Mouse (Mus musculus) MEL (cell line): ENCODE measurements at regions not wholly inside any gene's neighbourhood (a gene's known extent, or its start where the extent isn't known, plus 50 kb on each side); places are given as distances from the start of the nearest gene placed in this dataset.

ENCODE experiments used
- DNase-seq: peaks from one replicate; pipeline ENCODE4 v3.0.0; 2011; ENCODE audit warnings: low read depth, low spot score
- H3K27ac ChIP-seq: 2 replicates; pipeline ENCODE4 v1.5.1; 2012; ENCODE audit warnings: low read depth, mild to moderate bottlenecking, control low read depth, low read length, moderate library complexity; ENCODE audit not compliant: control insufficient read depth
- H3K27me3 ChIP-seq, 2 experiments: fragments of 150-350 bp in 1 of 2; sonication (generic) in 1 of 2; 2 replicates each; pipeline ENCODE4 v1.6.1; 2012; ENCODE audit warnings: low read length in 2 of 2, mild to moderate bottlenecking in 2 of 2, improper control_type of control experiment in 1 of 2, moderate library complexity in 1 of 2; ENCODE audit not compliant: insufficient read depth in 2 of 2, control insufficient read depth in 1 of 2
- H3K36me3 ChIP-seq, 2 experiments: 2 replicates each; pipeline ENCODE4 v1.6.1; 2012 to 2014; ENCODE audit warnings: low read length in 2 of 2, improper control_type of control experiment in 1 of 2, inconsistent platforms in 1 of 2, mild to moderate bottlenecking in 1 of 2; ENCODE audit not compliant: insufficient read depth in 2 of 2, control insufficient read depth in 1 of 2
- H3K4me1 ChIP-seq, 2 experiments: fragments of 150-350 bp in 1 of 2; sonication (generic) in 1 of 2; 2 replicates each; pipeline ENCODE4 v1.6.1; 2012; ENCODE audit warnings: low read length in 2 of 2, improper control_type of control experiment in 1 of 2, mild to moderate bottlenecking in 1 of 2; ENCODE audit not compliant: insufficient read depth in 2 of 2, control insufficient read depth in 1 of 2
- H3K4me3 ChIP-seq, 2 experiments: fragments of 150-350 bp in 1 of 2; sonication (generic) in 1 of 2; 2 replicates each; pipeline ENCODE4 v1.5.1; 2012; ENCODE audit warnings: low read depth in 2 of 2, low read length in 2 of 2, mild to moderate bottlenecking in 2 of 2, moderate library complexity in 2 of 2, control low read depth in 1 of 2, improper control_type of control experiment in 1 of 2; ENCODE audit not compliant: control insufficient read depth in 1 of 2, insufficient read depth in 1 of 2
- H3K79me2 ChIP-seq: 2 replicates; pipeline ENCODE4 v1.6.1; 2012; ENCODE audit warnings: mild to moderate bottlenecking, low read length, moderate library complexity; ENCODE audit not compliant: control insufficient read depth, poor library complexity, insufficient read depth
- H3K9ac ChIP-seq: 2 replicates; pipeline ENCODE4 v1.6.1; 2012; ENCODE audit warnings: low read depth, mild to moderate bottlenecking, control low read depth, low read length, moderate library complexity; ENCODE audit not compliant: control insufficient read depth, poor library complexity, severe bottlenecking
- H3K9me3 ChIP-seq: fragments of 150-350 bp; sonication (generic); replicated peaks from 2 replicates; pipeline ENCODE4 v1.6.1; 2012; ENCODE audit warnings: mild to moderate bottlenecking, low read length, improper control_type of control experiment, moderate library complexity; ENCODE audit not compliant: insufficient read depth
- CHD1 ChIP-seq: IDR thresholded peaks from 2 replicates; pipeline ENCODE4 v1.6.1; 2012; ENCODE audit warnings: low read depth, mild to moderate bottlenecking, inconsistent platforms, low read length, improper control_type of control experiment
- CTCF ChIP-seq, 3 experiments: IDR thresholded peaks in 2 of 3; conservative IDR thresholded peaks in 1 of 3; 2 replicates each; pipeline ENCODE4 v1.5.1; 2011 to 2012; ENCODE audit warnings: low read length in 3 of 3, low read depth in 2 of 3, mild to moderate bottlenecking in 2 of 3, improper control_type of control experiment in 1 of 3, inconsistent platforms in 1 of 3, mixed read lengths in 1 of 3, moderate library complexity in 1 of 3; ENCODE audit not compliant: control insufficient read depth in 1 of 3, insufficient read depth in 1 of 3, poor library complexity in 1 of 3, severe bottlenecking in 1 of 3
- ELF1 ChIP-seq: IDR thresholded peaks from 2 replicates; pipeline ENCODE4 v1.6.1; 2014; ENCODE audit warnings: low read depth, mild to moderate bottlenecking, inconsistent platforms, low read length, improper control_type of control experiment, moderate library complexity
- EP300 ChIP-seq, 2 experiments: IDR thresholded peaks; 2 replicates each; pipeline ENCODE4 v1.6.1; 2011; ENCODE audit warnings: improper control_type of control experiment in 2 of 2, low read length in 2 of 2, low read depth in 1 of 2, mild to moderate bottlenecking in 1 of 2
- GATA1 ChIP-seq: IDR thresholded peaks from 2 replicates; pipeline ENCODE4 v1.6.1; 2011; ENCODE audit warnings: low read depth, low read length, improper control_type of control experiment
- HCFC1 ChIP-seq: IDR thresholded peaks from 2 replicates; pipeline ENCODE4 v1.6.1; 2012; ENCODE audit warnings: low read depth, mild to moderate bottlenecking, inconsistent platforms, low read length, improper control_type of control experiment, moderate library complexity
- MAFK ChIP-seq: IDR thresholded peaks from 2 replicates; pipeline ENCODE4 v1.6.1; 2011; ENCODE audit warnings: low read depth, mild to moderate bottlenecking, low read length, improper control_type of control experiment, borderline replicate concordance
- MAX ChIP-seq: IDR thresholded peaks from 2 replicates; pipeline ENCODE4 v1.6.1; 2011; ENCODE audit warnings: low read length, improper control_type of control experiment
- MAZ ChIP-seq: IDR thresholded peaks from 2 replicates; pipeline ENCODE4 v1.6.1; 2012; ENCODE audit warnings: low read depth, mild to moderate bottlenecking, inconsistent platforms, low read length, improper control_type of control experiment
- MXI1 ChIP-seq: IDR thresholded peaks from 2 replicates; pipeline ENCODE4 v1.6.1; 2011; ENCODE audit warnings: mild to moderate bottlenecking, low read depth, low read length, improper control_type of control experiment
- MYB ChIP-seq: IDR thresholded peaks from 2 replicates; pipeline ENCODE4 v1.6.1; 2011; ENCODE audit warnings: mild to moderate bottlenecking, low read depth, low read length, improper control_type of control experiment
- NRF1 ChIP-seq: IDR thresholded peaks from 2 replicates; pipeline ENCODE4 v1.6.1; 2014; ENCODE audit warnings: low read depth, mild to moderate bottlenecking, inconsistent platforms, low read length, improper control_type of control experiment, moderate library complexity; ENCODE audit not compliant: poor library complexity, insufficient read depth, severe bottlenecking
- TAL1 ChIP-seq: IDR thresholded peaks from 2 replicates; pipeline ENCODE4 v1.6.1; 2012; ENCODE audit warnings: mild to moderate bottlenecking, inconsistent platforms, low read length, moderate library complexity, mixed read lengths
- TBP ChIP-seq: IDR thresholded peaks from 2 replicates; pipeline ENCODE4 v1.8.0; 2011; ENCODE audit warnings: low read depth, low read length, improper control_type of control experiment
- USF1 ChIP-seq: IDR thresholded peaks from 2 replicates; pipeline ENCODE4 v1.6.1; 2014; ENCODE audit warnings: low read depth, mild to moderate bottlenecking, inconsistent platforms, low read length, improper control_type of control experiment, moderate library complexity
- ZKSCAN1 ChIP-seq: IDR thresholded peaks from 2 replicates; pipeline ENCODE4 v1.6.1; 2012; ENCODE audit warnings: low read depth, mild to moderate bottlenecking, inconsistent platforms, low read length, improper control_type of control experiment, moderate library complexity

- Histone ChIP-seq H3K36me3 (no peaks in the 10 kb centered on the region), H3K9ac (no peak overlapping the region), H3K9me3 (no peaks in the 10 kb centered on the region), H3K4me1 (no peaks in the 10 kb centered on the region), H3K27ac (no peak overlapping the region), H3K4me3 (no peak overlapping the region), H3K79me2 (no peaks in the 10 kb centered on the region), H3K27me3 (peaks cover 0 to 1% of the 10 kb centered on the region in 2 experiments; a peak in 1 of 4 replicates)
- DNase-seq: no peak
- TF ChIP-seq HCFC1: no peak
- TF ChIP-seq MAZ: no peak
- no peak for TF ChIP-seq CTCF (IDR thresholded peaks at IDR 0.05 in 2 of 3, conservative IDR thresholded peaks at IDR 0.05 in 1 of 3; ENCODE audit: control insufficient read depth in 1 of 3, insufficient read depth in 1 of 3, low read depth in 2 of 3, low read length in 3 of 3, poor library complexity in 1 of 3, severe bottlenecking in 1 of 3)
- no peak for TF ChIP-seq GATA1
- no peak for TF ChIP-seq MXI1
- no peak for TF ChIP-seq ELF1
- no peak for TF ChIP-seq NRF1
- TF ChIP-seq EP300 (IDR thresholded peaks at IDR 0.05; ENCODE audit: low read depth in 1 of 2, low read length in 2 of 2): no peak
- no peak for TF ChIP-seq MAFK
- TF ChIP-seq MYB: no peak
- TF ChIP-seq MAX: no peak
- TF ChIP-seq USF1: no peak
- no peak for TF ChIP-seq TAL1
Measured at GRCm38 (mm10) chr9:61205049-61205448, 167.1 kb upstream of the Tle3 start.

- no peak for TF ChIP-seq MAX
- TF ChIP-seq USF1: no peak
- DNase-seq: no peak
- Histone ChIP-seq H3K36me3 (no peaks in the 10 kb centered on the region), H3K27ac (no peak overlapping the region), H3K9me3 (no peaks in the 10 kb centered on the region), H3K4me3 (no peak overlapping the region), H3K4me1 (no peaks in the 10 kb centered on the region), H3K9ac (no peak overlapping the region), H3K27me3 (peaks cover 0 to 1% of the 10 kb centered on the region in 2 experiments; a peak in 1 of 4 replicates), H3K79me2 (no peaks in the 10 kb centered on the region)
Measured at GRCm38 (mm10) chr9:61206725-61207365, 165.3 kb upstream of the Tle3 start.

GRCm38 (mm10) chr9:61207423-61208150, 164.6 kb upstream of the Tle3 start:
- H3K27me3 ChIP-seq: peaks cover 1 to 2% of the 10 kb centered on the region in 2 experiments; a peak in 2 of 4 replicates
- no peaks in the 10 kb centered on the region for H3K79me2 ChIP-seq
- DNase-seq: no peak
- H3K9me3 ChIP-seq: no peaks in the 10 kb centered on the region
- H3K9ac ChIP-seq: no peak overlapping the region
- TF ChIP-seq ELF1 (no peak), TBP (no peak), CHD1 (no peak), ZKSCAN1 (no peak), MAZ (no peak)
- TF ChIP-seq, all 39 proteins: peak for 0
- no peaks in the 10 kb centered on the region for H3K4me1 ChIP-seq
- no peak overlapping the region for H3K4me3 ChIP-seq
- no peak overlapping the region for H3K27ac ChIP-seq
- no peaks in the 10 kb centered on the region for H3K36me3 ChIP-seq
